Mouse (Mus musculus): Measurements from ENCODE around the gene Coro7.

- TF ChIP-seq CTCF (IDR thresholded peaks at IDR 0.05; ENCODE audit: low read depth, low read length) (no peak), POLR2A (IDR thresholded peaks at IDR 0.05; ENCODE audit: insufficient read depth, low read length) (no peak)
Observed at GRCm38 (mm10) chr16:4628898-4629419, 50.6 kb downstream of the Coro7 start.
